Mouse (Mus musculus): ENCODE measurements around the gene Hipk1. TPM values are rescaled to one million over a fixed set of nuclear protein-coding genes. Genes with fewer than 3 reads are reported as not detected.
A peak's percentile ranks its signal among the peaks of the same experiment; 100 is the strongest.
"Not testable (repeated sequence)": the region's sequence is repeated elsewhere in the genome, so short reads cannot be mapped to it uniquely, and the experiment has no call there.

The Hipk1 gene
- 97.7 to 153 TPM (median 113 TPM) in 3 replicates for total RNA-seq (2017)

DNA sequence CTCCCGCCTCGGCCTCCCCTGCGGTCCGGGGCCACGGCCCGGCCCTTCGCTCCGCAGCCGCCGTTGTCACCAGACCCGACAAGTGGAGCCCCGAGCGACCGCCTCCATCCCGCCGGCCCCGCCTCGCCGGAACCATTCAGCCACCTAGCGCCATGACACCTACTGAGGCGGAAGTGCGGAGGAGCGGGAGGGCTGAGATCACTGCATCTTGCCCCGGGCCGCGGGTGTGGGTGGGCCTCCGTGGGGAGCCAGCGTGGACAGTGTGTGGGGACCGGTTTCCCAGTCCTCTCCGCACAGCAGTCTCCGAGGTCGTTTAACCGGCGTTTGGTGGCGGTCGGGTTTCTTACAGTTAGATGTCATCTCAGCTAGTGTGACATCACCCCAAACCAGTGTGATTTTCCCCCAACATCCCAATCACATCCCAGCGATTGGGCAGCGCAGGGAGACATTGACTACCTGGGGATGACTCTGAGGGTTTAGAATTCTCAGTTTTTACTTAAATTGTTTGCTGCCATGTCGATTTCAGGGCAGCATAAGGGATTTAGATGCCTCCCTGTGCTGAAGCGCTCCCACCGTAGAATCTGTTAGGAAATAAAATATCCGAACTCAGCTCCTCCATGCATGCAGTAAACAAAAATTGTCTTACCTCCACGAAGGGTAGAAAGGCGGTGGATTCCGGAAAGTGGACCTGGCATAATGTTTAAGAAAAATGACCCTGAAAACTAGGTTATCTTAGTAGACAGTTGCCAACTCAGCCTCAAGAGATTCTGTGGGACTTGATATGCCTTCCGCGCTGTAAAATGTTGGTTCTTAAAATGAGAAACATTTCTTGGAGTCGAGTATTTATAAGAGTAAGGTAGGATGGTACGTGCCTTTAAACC is at the start of gene Hipk1:
Gene Hipk1, minus strand, starts transcription at position 334 of the 881 bp plus-strand sequence.
- peak; percentile 97 for ATAC-seq (replicated peaks; ENCODE audit: insufficient number of reproducible peaks, low FRiP score, low TSS enrichment, poor library complexity, severe bottlenecking)

DNA sequence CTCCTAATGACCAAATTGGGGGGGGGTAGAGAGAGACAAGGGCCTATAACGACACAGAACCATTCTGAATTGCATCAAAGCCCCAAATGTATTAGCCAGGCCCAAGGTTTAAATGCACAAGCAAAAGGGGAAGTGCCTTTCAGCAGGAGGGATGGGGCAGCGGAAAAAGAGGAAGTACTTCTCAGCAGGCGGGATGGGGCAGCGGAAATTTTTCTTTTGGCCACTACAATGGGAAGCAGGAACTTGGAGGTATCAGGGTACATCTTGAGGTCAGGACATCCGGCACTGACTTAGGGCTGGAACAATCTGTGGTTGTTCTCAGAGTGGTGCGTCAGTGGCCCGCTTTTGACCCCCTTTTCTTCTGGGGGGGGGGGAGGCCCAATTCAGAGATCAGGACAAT is 49.6 kb upstream of the Hipk1 start:
- not testable (repeated sequence) for ATAC-seq (replicated peaks; ENCODE audit: insufficient number of reproducible peaks, low FRiP score, low TSS enrichment, poor library complexity, severe bottlenecking)

DNA sequence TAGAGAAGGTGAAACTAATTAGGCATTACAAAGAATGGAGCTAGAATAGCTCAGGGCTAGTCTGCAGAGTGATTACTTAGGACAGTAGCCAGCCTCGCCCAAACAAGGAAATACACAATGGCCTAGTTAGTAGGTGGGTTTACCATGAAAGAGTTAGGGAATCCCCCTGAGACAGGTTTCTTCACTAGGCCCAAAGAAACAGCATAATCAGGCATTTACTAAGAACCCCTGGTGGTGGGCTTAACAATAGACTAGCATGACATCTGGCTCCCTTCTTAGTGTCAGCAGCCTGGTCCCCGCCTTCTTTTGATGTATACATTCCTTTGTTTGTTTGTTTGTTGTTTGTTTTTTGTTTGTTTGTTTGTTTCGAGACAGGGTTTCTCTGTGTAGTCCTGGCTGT is 48.8 kb upstream of the Hipk1 start:
- ATAC-seq (replicated peaks; ENCODE audit: insufficient number of reproducible peaks, low FRiP score, low TSS enrichment, poor library complexity, severe bottlenecking): not testable (repeated sequence)

DNA sequence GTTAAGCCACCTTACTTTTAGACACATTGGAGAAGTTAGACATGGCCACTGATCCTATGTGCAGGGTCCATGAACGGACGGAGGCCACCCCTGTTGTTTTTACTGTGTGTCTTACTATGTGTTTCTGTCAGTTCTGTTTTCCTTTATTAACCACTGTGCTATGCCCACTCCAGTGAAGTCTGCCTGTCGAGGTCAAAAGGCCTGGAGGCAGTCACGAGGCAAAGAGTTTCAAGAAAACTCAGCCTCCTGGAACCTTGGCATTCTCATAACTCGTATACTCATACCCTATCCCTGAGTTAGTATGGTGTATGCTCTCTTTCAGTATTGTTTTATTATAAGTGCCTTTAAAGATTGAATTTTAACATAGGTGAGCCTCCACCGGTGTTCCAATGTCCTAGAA is 48.3 kb upstream of the Hipk1 start:
- ATAC-seq (replicated peaks; ENCODE audit: insufficient number of reproducible peaks, low FRiP score, low TSS enrichment, poor library complexity, severe bottlenecking): no peak

DNA sequence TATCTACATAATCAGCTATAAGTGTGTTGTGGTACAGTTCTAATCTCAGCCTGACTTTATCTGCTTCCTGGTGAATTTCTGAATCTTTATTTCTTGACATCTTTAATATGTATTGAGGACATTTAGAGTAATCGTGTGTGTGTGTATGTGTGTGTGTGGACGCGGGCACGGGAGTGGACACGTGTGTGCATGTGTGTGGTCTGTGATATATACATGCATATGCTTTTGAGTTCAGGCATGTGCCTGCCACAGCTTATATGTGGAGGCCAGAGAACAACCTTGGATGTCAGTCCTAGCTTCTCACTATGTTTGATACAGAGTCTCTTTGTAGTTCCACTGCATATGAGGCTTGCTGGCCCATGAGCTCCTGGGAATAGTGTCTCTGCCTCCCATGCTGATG is 45.1 kb upstream of the Hipk1 start:
- no peak for ATAC-seq (replicated peaks; ENCODE audit: insufficient number of reproducible peaks, low FRiP score, low TSS enrichment, poor library complexity, severe bottlenecking)

DNA sequence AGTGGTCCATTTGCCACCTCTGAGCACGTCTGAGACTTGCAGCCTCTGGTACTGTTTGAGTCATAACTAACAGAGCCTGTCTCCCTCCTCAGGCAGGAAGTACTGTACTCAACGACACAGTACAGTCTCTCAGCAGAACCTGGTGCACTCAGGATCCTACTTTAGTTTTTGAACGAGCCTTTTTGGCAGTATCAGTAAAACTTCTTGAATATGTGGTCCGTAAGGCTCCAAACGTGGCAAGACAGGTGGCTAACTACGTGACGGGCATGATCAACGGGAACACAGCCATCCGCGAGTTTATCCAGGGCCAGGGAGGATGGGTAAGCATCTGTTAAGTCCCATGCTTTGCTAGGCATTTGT is 44.6 kb upstream of the Hipk1 start:
- ATAC-seq (replicated peaks; ENCODE audit: insufficient number of reproducible peaks, low FRiP score, low TSS enrichment, poor library complexity, severe bottlenecking): no peak

DNA sequence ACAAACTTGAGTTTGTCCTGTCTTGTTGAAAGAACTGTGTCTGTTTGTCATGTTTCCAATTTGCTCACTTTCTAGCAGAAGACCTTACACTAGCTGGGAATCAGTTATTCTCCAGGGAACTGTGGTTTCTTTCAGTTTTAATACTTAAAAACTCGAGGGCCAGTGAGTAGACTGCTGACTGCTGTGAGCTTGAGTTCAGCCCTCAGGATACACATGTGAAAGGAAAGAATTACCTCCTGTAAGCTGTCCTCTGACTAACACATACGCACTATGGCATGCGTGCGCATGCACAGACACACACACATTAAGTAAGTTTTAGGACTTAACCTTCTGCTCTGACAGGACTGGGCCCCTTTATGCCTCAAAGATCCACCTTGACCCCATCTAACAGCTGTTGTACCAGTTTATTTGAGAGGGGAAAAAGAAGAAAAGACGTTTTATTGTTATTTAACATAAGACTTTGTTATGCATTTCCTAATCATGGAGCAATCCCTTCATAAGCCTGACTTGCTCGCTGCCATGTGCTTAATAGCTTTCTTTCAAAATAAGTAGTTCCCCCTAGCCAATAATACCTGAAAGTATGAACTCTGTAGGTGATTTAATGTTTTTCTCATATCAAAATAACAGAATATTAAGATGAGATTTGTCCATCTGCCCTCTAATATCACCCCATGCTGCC is 44.0 kb upstream of the Hipk1 start:
- ATAC-seq (replicated peaks; ENCODE audit: insufficient number of reproducible peaks, low FRiP score, low TSS enrichment, poor library complexity, severe bottlenecking): no peak

DNA sequence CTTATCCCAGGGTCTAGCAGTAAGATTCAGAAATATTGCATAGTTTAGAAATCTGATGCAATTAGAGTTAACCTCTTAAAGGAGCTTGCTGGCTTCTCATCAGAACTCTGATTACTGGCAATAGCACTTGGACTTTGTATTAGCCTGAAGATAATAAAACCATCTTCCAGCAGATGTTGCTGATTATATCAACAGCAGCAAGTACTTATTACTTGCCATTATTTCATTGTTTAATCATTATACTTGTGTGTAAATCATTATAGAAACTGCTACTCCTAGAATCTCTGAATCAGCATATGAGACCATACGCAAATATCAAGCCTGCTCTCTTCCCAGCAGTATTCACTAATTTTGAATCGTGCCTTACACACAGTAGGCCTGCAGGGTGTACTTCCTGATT is 42.6 kb upstream of the Hipk1 start:
- no peak for ATAC-seq (replicated peaks; ENCODE audit: insufficient number of reproducible peaks, low FRiP score, low TSS enrichment, poor library complexity, severe bottlenecking)

DNA sequence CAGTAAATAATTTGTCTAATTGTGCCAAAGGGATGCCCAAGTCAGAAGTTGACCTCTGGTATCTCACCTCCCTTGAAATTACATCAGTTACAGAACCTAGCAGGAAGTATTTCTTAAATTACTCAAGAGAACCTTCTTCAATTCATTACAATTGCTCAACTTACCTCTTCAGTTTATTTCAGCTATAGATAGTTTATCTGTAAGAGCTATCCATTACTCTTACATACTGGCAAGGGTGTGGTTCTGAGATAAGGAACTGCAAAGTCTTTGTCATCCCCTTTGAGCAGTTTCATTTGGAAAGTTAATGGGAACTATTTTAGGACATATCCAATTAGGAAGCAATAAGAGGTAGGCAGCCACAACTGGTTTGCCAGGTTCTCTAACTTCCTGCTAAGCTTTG is 41.1 kb upstream of the Hipk1 start, which contains the start of gene Bcl2l15:
Gene Bcl2l15, plus strand, starts transcription at position 176 of the 400 bp plus-strand sequence.
- ATAC-seq (replicated peaks; ENCODE audit: insufficient number of reproducible peaks, low FRiP score, low TSS enrichment, poor library complexity, severe bottlenecking): no peak

DNA sequence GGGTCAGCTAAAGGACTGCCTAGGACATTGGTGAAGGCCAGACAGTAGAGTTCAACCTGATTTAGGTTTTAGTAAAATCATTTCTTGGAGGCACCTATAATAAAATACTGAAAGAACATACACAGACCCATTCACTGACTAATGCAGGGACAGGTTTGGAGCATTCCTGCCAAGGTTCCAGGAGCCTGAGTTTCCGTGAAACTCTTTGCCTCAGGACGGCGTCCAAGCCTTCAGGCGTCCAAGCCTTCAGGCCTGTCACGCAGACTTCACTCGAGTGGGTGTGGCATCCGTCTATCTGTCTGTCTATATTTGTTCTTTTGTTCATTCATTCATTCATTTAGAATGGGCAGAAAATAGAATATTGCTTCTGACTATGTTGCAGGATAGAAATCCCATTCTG is 39.8 kb upstream of the Hipk1 start:
- ATAC-seq (replicated peaks; ENCODE audit: insufficient number of reproducible peaks, low FRiP score, low TSS enrichment, poor library complexity, severe bottlenecking): no peak

DNA sequence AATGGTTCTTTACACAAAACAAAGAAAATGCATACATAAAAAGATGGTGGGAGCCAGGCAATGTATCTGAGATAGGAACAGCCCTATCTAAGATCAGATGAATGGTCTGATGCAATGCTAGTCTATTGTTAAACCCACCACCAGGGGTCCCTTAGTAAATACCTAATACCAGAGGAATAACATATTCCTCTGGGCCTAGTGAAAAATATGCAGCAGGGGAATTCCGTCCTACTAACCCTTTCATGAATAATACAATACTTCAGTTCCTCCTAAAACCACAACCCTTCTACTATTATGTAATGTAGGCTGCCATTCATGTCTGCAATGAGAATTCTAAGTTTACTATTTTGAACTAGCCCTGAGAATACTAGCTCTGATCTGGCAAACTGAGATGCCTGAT is 39.3 kb upstream of the Hipk1 start:
- not testable (repeated sequence) for ATAC-seq (replicated peaks; ENCODE audit: insufficient number of reproducible peaks, low FRiP score, low TSS enrichment, poor library complexity, severe bottlenecking)

DNA sequence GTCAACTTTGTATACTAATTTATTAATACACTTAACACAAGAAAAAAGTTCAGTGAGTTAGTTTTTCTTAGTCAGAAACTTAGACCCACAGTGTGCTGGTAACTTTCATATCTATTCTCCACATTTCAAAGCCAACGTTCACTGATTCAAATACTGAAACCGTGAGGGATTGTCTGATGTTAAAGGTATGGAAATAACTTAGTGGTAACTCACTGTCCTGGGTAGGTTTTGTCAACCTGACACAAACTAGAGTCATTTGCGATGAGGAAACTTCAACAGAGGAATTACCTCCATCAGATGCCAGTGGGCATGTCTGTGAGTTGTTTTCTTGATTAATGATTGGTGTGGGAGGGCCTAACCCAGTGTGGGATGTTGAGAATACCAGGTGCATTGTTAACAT is 37.7 kb upstream of the Hipk1 start:
- no peak for ATAC-seq (replicated peaks; ENCODE audit: insufficient number of reproducible peaks, low FRiP score, low TSS enrichment, poor library complexity, severe bottlenecking)

DNA sequence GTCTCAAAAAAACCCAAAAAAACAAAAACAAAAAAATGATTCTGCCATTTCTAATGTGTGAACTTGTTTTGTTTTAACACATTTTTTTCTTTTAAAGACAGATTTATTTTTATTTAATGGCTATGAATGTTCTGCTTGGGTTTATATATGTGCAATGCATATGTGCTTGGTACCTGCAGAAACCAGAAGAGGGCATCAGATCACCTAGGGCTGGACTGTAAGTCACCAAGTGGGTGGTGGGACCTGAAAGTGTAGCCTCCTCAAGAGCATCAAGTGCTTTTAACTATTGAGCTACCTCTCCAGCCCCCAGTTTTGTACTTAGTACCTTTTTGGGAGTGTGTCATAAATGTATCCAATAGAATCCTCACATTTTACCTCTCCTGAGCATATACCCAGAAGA is 36.2 kb upstream of the Hipk1 start:
- ATAC-seq (replicated peaks; ENCODE audit: insufficient number of reproducible peaks, low FRiP score, low TSS enrichment, poor library complexity, severe bottlenecking): no peak

DNA sequence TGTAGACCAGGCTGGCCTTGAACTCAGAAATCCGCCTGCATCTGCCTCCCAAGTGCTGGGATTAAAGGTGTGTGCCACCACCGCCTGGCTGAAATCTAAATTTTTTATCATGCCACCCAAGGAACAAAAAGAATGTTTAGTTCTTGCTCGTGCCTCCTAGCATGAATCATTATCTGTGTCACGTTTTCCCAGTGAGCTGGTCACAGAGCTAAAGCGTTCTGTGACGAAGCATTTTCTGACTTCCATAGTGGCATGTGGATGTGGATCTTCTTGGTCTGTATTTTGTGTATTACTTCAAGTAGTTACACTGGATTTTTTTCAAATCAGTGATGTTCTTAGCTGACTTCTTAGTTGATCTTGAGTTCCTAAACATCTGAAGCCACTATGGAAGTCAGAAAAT is 19.6 kb upstream of the Hipk1 start:
- no peak for ATAC-seq (replicated peaks; ENCODE audit: insufficient number of reproducible peaks, low FRiP score, low TSS enrichment, poor library complexity, severe bottlenecking)

DNA sequence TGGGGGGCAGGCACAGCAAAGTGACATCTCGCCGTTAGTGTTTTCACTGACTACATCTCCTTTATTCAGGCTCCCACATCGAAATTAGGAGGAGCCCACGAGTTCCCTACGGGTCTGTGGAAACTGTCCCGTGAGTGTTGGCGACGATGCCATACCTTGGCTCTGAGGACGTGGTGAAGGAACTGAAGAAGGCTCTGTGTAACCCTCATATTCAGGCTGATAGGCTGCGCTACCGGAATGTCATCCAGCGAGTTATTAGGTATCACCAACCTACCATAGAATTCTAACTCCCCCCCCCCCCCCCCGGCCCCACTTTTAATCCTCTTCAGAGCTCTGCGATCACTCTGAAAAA is 18.4 kb upstream of the Hipk1 start:
- peak; percentile 47 for ATAC-seq (replicated peaks; ENCODE audit: insufficient number of reproducible peaks, low FRiP score, low TSS enrichment, poor library complexity, severe bottlenecking)

DNA sequence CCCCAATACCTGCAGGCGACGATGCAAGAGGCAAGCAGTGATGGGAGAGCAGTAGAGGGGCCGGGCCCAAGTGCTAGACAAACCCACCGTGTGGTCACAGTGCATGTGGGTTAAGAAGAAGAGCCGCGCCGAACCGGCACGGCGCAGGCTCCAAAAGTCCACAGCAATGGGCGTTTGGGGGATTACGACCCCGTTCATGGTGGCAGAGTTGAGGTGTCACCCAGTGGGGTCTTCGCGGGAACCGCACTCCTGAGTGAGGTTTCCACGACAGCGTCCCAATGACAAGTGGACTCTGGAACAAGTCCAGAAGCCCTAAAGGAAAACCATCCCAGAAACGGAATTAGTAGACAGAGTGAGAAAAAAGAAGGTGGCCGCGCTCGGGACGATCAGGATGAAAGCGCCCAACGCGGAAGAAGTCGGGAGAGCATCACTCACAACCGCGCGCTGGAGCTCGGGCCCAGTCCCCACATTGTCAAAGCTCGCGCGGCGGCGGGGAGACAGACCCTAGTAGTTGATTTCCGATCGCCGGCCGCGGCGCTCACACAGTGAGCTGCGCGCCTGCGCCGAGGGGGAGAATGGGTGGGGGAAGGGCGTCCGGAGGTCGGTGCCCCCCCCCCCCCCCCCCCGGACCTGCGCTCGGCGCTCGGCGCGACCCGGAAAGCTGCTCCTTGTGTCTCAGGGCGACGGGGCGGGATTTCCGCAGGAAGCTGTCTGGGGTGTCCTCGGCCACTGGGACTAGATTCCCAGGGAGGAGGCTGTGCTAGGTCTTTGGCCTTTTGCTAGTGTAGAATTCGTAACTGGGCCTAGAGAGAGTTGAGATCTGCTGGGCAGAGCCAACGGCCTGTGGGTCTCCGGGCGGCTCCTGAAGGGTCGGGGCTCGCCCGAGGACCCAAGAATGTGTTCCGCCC is 17.8 kb upstream of the Hipk1 start, which contains the start of the genes Dclre1b, Ap4b1 and Gm43064:
Gene Dclre1b, minus strand, starts transcription at position 554 of the 908 bp plus-strand sequence.
Gene Ap4b1, plus strand, starts transcription at position 630 of the 908 bp plus-strand sequence.
Gene Gm43064, plus strand, starts transcription at position 683 of the 908 bp plus-strand sequence.
- peak; percentile 84 for ATAC-seq (replicated peaks; ENCODE audit: insufficient number of reproducible peaks, low FRiP score, low TSS enrichment, poor library complexity, severe bottlenecking)

DNA sequence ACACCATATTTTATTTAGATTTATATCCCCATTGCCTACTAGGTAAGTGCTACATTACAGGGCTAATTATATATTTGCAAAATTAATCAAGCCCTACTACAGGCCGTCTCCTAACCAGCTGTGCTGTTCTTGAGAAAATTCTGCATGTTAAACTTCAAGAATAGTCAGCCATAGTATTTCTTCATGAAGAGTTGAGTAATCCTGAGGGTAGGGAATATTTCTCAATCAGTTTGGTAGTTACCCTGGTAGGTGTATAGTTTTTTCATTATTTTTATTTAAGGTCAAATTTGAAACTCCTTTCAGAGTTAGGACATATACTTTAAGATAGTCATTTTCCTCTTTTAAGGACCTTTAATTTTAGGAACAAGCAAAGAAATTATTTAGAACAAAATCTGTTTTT is 14.3 kb upstream of the Hipk1 start:
- ATAC-seq (replicated peaks; ENCODE audit: insufficient number of reproducible peaks, low FRiP score, low TSS enrichment, poor library complexity, severe bottlenecking): no peak

DNA sequence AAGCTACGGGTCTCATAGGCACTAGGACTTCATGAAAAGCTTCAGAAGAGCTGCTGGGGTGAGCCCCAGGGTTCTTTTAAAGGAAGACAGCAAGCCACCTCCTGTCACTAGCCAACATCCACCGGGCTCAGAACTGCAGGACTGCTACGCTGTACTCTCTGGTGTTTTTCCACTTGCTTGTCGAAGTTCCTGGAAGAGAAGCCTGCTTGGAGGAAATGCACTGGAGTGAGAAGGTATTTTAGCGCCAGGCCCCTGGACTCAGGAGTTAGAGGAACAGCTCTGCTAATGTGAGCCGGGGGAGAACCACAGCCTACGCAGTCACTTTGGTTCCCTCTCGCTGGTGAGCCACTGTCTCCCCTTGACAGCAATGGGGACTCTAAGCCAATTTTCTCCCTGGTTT is 11.5 kb upstream of the Hipk1 start:
- no peak for ATAC-seq (replicated peaks; ENCODE audit: insufficient number of reproducible peaks, low FRiP score, low TSS enrichment, poor library complexity, severe bottlenecking)
